Mouse (Mus musculus): ENCODE results near the gene Ppp3ca. TPM values are rescaled to one million over a fixed set of nuclear protein-coding genes. Genes with fewer than 3 reads are reported as not detected.

Gene Ppp3ca
- total RNA-seq (2017): 87.7 to 108 TPM (median 93.6 TPM) in 3 replicates

- no peak for ATAC-seq (replicated peaks; ENCODE audit: insufficient number of reproducible peaks, low FRiP score, low TSS enrichment, poor library complexity, severe bottlenecking)
Measured at GRCm38 (mm10) chr3:136670110-136670359, at the start of gene Ppp3ca. TSS of gene Ppp3ca (plus strand) at chr3:136670124.

- no peak for ATAC-seq (replicated peaks; ENCODE audit: insufficient number of reproducible peaks, low FRiP score, low TSS enrichment, poor library complexity, severe bottlenecking)
Measured at GRCm38 (mm10) chr3:136640544-136641230, 29.2 kb upstream of the Ppp3ca start.

DNA sequence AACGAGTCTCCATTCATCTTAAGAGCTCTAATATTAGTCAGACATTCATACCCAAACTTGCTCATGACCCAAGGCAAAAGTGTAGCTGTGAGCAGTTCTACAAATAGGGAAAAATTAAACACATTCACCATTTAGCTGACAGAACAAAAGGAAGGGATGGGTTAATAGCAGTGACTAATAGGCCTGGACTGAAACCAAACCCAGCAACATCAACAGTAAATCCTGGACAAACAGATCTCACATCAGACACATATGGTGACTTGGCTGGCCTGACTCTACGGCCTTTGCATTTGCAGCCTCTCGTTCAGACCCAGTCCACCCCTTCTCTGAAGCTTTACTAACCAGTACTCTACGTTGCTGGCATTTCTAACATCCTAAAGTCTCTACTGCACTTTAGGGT lies 19.0 kb upstream of the Ppp3ca start:
- no peak for ATAC-seq (replicated peaks; ENCODE audit: insufficient number of reproducible peaks, low FRiP score, low TSS enrichment, poor library complexity, severe bottlenecking)

- ATAC-seq (replicated peaks; ENCODE audit: insufficient number of reproducible peaks, low FRiP score, low TSS enrichment, poor library complexity, severe bottlenecking): no peak
Measured at GRCm38 (mm10) chr3:136651496-136651895, 18.4 kb upstream of the Ppp3ca start.

DNA sequence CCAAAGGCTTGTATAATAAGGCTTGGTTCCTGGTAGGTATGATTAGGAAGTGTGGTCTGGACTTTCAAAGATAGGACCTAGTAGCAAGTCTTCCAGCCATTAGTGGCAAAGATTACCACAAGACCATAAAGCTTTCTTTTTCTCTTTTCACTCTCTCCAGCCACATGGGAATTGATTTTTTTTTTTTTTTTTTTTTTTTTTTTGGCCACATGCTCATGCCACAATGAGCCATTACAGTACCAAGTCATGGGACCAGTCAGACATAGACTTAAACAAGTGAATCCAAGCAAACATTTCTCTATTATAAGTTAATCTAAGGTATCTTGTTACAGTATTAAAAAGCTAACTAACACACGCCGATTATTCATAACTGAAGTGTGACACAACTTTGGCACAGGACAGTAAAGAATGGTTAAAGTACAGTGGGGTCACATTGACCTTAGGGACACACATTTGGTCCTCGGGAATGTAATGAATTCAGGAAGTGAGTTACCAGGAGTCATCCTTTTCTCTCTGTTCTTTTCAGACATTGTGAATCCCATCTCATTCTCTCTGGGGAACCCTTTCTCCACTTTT lies 13.4 kb upstream of the Ppp3ca start:
- ATAC-seq (replicated peaks; ENCODE audit: insufficient number of reproducible peaks, low FRiP score, low TSS enrichment, poor library complexity, severe bottlenecking): no peak

DNA sequence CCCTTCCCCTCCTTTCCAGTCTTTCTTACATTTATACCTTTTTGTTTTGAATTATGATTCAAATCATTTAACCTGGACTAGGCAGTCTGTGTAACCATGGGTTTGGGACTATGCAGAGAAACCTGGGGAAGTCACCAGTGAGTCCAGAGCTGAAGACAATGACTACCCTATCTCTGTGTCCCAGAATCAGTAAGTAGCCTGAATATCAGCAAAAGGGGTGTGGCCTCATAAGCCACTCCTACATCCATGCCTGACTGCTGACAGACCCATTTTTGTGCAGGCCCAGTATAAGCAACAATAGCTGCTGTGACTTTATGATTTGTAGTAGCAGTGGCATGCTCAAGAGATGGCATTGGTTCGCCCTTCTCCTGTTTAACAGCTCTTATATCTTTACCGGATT lies 11.2 kb upstream of the Ppp3ca start:
- ATAC-seq (replicated peaks; ENCODE audit: insufficient number of reproducible peaks, low FRiP score, low TSS enrichment, poor library complexity, severe bottlenecking): no peak

GRCm38 (mm10) chr3:136665119-136665518 lies 4.8 kb upstream of the Ppp3ca start:
- ATAC-seq (replicated peaks; ENCODE audit: insufficient number of reproducible peaks, low FRiP score, low TSS enrichment, poor library complexity, severe bottlenecking): no peak

DNA sequence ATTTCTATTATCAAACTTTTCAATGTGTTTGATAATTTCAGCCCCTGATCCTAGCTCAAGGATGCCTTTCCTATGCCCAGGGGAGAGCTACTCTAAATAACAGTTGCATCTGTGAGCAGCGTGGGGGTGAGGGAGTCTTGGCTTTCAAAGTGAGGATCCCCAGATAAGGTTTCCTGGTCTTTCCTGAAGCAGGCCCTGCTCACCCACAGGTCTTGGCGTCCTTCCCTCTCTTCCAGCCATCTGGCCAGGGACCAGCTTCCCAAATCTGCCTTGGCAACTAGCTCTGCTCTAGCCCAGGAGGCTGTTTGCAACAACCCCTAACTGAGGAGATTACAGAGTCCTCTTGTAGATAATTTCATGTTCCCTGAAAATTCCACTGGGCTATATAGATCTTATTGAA lies 1.9 kb upstream of the Ppp3ca start:
- no peak for ATAC-seq (replicated peaks; ENCODE audit: insufficient number of reproducible peaks, low FRiP score, low TSS enrichment, poor library complexity, severe bottlenecking)

DNA sequence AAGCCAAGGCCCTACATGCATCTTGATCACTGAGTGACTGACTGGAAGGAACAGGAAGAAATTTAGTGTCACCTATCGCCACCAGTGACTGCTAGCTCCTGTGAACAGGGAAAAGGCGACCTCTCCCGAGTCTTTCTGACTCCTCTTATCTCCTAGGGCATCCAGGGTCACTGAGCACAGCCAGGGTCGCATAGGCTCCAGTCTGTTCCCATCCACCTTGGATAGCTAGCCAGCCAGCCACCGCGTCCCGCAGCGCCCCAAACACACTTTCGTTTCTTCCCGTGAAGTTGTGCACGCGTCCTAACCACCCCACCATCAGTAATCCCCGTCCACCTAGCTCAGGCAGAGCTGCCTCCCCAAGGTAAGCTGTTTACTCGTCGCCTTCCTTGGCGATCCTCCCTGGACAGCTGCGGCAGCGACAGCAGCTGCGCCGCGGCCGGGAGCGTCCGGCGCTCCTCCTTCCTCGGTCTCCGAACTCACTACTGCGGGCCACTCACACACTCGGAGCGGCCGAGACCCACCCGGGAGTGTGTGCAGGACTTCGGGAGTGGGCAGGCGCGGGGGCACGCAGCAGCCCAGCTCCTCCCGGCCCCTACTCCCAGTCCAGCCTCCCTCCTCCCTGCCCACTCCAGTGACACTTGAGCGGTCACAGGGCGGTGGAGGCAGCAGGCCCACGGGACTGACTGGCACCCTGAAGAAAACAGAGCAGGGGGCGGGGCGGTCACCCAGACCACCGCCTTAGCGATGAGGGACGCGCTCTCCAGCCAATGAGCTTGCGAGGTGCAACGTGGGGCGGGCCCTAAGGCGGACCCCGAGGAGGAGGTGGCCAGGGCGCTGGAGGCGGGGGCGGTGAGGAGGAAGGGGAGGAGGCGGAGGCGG lies 454 bp upstream of the Ppp3ca start:
- ATAC-seq (replicated peaks; ENCODE audit: insufficient number of reproducible peaks, low FRiP score, low TSS enrichment, poor library complexity, severe bottlenecking): peak; percentile 96

GRCm38 (mm10) chr3:136670360-136671131 lies 622 bp downstream of the Ppp3ca start:
- ATAC-seq (replicated peaks; ENCODE audit: insufficient number of reproducible peaks, low FRiP score, low TSS enrichment, poor library complexity, severe bottlenecking): no peak

DNA sequence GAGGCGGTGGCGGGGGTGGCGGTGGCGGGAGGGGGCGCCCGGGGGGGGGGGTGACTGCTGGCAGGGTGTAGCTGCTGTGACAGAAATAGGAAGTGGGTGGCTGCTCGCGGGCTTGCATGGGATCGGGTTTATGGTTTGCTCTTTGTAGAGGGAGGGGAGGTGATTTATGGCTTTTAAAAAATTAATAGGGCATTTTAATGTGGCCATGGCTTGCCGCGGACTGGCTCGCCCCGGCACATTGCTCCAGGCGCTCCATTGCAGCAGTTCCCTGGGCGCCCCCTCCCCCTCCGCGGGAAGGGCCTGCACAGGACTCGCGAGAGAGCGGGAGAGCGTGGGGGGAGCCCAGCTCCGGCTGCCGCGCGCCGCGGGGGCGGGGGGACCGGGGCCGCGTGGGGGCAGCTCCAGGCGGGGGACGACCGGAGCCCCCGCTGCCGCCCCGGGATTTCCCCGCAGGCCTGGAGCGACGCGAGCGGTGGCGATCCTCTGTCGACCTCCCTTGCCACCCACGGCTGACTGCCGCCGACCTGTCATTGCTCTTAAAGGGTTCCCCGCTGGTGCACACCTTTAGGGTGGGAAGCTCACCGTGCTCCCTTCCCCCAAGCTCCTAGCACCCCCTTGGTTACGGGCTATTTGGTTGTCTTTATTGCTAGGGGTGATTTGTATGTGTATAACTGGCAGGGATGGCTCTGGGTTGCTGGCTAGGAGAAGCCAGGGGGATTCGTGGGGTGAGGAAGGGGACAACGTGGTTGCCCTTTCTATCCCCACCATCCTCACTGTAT lies 1.4 kb downstream of the Ppp3ca start:
- ATAC-seq (replicated peaks; ENCODE audit: insufficient number of reproducible peaks, low FRiP score, low TSS enrichment, poor library complexity, severe bottlenecking): peak; percentile 15; the same call in 1 of the 2 replicates

GRCm38 (mm10) chr3:136671940-136672278 lies 2.0 kb downstream of the Ppp3ca start:
- ATAC-seq (replicated peaks; ENCODE audit: insufficient number of reproducible peaks, low FRiP score, low TSS enrichment, poor library complexity, severe bottlenecking): no peak

DNA sequence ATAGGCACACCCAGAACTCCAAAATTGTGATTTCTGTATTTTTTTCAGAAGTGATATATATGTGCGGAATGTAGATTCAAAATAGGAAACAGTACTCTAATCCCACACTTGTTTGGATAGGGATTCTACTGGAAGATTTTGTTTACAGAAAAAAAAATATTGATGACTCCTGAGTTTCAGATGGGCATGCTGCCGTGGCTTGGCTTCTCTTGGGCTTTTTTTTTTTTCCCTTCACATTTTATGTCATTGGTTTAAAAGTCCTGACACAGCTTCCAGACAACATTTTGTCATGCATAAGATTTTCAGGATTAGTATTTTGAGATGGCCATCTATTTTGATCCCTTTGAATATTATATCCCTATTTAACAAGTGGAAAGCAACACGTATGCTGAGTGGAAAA lies 2.9 kb downstream of the Ppp3ca start:
- ATAC-seq (replicated peaks; ENCODE audit: insufficient number of reproducible peaks, low FRiP score, low TSS enrichment, poor library complexity, severe bottlenecking): no peak

GRCm38 (mm10) chr3:136673363-136673762 lies 3.4 kb downstream of the Ppp3ca start:
- ATAC-seq (replicated peaks; ENCODE audit: insufficient number of reproducible peaks, low FRiP score, low TSS enrichment, poor library complexity, severe bottlenecking): no peak

- no peak for ATAC-seq (replicated peaks; ENCODE audit: insufficient number of reproducible peaks, low FRiP score, low TSS enrichment, poor library complexity, severe bottlenecking)
Measured at GRCm38 (mm10) chr3:136674486-136674885, 4.6 kb downstream of the Ppp3ca start.

- no peak for ATAC-seq (replicated peaks; ENCODE audit: insufficient number of reproducible peaks, low FRiP score, low TSS enrichment, poor library complexity, severe bottlenecking)
Measured at GRCm38 (mm10) chr3:136676991-136677390, 7.1 kb downstream of the Ppp3ca start.

DNA sequence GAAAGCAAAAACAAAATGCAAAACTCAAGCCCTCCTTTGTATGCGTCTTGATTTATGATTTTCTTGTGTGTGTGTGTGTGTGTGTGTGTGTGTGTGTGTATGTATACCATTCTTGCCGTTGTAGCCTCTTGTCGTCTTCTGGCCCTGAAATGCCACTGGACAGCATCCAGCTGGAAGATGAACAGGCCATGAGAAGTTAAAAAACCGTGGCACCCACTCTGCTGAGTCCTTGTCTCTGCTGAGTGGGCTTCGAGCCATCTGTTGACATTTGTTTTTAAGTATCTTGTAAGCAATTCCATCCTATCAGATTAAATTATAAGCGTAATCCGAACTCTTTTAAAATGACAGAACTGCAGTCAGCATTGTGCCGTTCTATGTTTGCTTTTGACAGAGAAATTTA lies 8.5 kb downstream of the Ppp3ca start:
- no peak for ATAC-seq (replicated peaks; ENCODE audit: insufficient number of reproducible peaks, low FRiP score, low TSS enrichment, poor library complexity, severe bottlenecking)

DNA sequence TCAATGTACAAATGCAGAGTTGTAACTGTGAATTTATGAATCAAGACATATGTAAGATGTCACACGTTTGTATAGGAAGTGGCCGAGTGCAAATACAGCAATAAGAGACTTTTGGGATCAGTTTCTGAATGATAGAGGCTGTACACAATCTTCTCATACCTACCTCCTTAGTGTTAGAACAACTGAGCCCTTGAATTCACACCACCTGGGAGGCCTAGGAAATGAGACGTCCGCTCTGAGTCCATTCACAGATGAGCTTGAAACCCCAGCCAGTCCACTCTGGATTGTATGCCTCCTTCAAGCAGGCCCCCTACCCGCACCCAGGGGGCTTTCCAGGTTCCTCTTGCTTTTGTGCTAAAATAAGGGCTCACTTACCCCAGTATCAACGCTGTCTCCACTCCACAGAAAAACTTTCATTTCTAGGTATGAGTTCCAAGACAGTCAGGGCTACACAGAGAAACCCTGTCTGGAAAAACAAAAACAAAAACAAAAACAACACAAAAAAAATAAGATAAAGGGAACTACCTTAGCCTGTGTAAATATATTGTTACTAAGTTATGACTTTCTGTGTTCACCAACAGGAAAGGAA lies 10.1 kb downstream of the Ppp3ca start:
- no peak for ATAC-seq (replicated peaks; ENCODE audit: insufficient number of reproducible peaks, low FRiP score, low TSS enrichment, poor library complexity, severe bottlenecking)
